Mouse (Mus musculus) left cerebral cortex, adult 9 months (tissue): ENCODE data around the gene Tsc22d1.
A peak's percentile ranks its signal among the peaks of the same experiment; 100 is the strongest.

Experiments
- DNase-seq, 2 experiments: peaks; one replicate each; pipeline ENCODE4 v3.0.0; 2022; ENCODE audit warnings: low spot score in 2 of 2

The Tsc22d1 gene

GRCm38 (mm10) chr14:76442160-76442559, 27.4 kb downstream of the Tsc22d1 start:
- no peak for DNase-seq

- DNase-seq = no peak
These were observed 34.2 kb downstream of the Tsc22d1 start for GRCm38 (mm10) chr14:76448987-76449386.

- peak in 1 of 2 experiments; percentile 30 for DNase-seq
These were observed 36.2 kb downstream of the Tsc22d1 start for GRCm38 (mm10) chr14:76451011-76451410.

- no peak for DNase-seq
These were observed 38.1 kb downstream of the Tsc22d1 start for GRCm38 (mm10) chr14:76452751-76453360.

GRCm38 (mm10) chr14:76454673-76455072, 39.9 kb downstream of the Tsc22d1 start:
- no peak for DNase-seq

- no peak for DNase-seq
These were observed 40.4 kb downstream of the Tsc22d1 start for GRCm38 (mm10) chr14:76455159-76455558.

- DNase-seq = no peak
These were observed 42.9 kb downstream of the Tsc22d1 start for GRCm38 (mm10) chr14:76457696-76458095.

- no peak for DNase-seq
These were observed 45.4 kb downstream of the Tsc22d1 start for GRCm38 (mm10) chr14:76460181-76460580.

- DNase-seq = no peak
These were observed 46.5 kb downstream of the Tsc22d1 start for GRCm38 (mm10) chr14:76461182-76461775.

GRCm38 (mm10) chr14:76463414-76464098, 48.8 kb downstream of the Tsc22d1 start:
- no peak for DNase-seq

GRCm38 (mm10) chr14:76464967-76465366, 50.2 kb downstream of the Tsc22d1 start:
- DNase-seq = no peak

- DNase-seq = peak in 1 of 2 experiments; percentile 64
These were observed 52.0 kb downstream of the Tsc22d1 start for GRCm38 (mm10) chr14:76466641-76467323.

GRCm38 (mm10) chr14:76467932-76468331, 53.2 kb downstream of the Tsc22d1 start:
- DNase-seq = no peak

- no peak for DNase-seq
These were observed 56.5 kb downstream of the Tsc22d1 start for GRCm38 (mm10) chr14:76471301-76471700.

- no peak for DNase-seq
These were observed 57.7 kb downstream of the Tsc22d1 start for GRCm38 (mm10) chr14:76472487-76472886.

GRCm38 (mm10) chr14:76473404-76473803, 58.6 kb downstream of the Tsc22d1 start:
- DNase-seq = peak in 1 of 2 experiments; percentile 64

GRCm38 (mm10) chr14:76474165-76474564, 59.4 kb downstream of the Tsc22d1 start:
- DNase-seq = no peak

- DNase-seq = no peak
These were observed 62.0 kb downstream of the Tsc22d1 start for GRCm38 (mm10) chr14:76476770-76477169.

- no peak for DNase-seq
These were observed 63.3 kb downstream of the Tsc22d1 start for GRCm38 (mm10) chr14:76478076-76478475.

GRCm38 (mm10) chr14:76478616-76479015, 63.9 kb downstream of the Tsc22d1 start:
- no peak for DNase-seq

- DNase-seq = peak in 1 of 2 experiments; percentile 33
These were observed 65.1 kb downstream of the Tsc22d1 start for GRCm38 (mm10) chr14:76479867-76480266.

GRCm38 (mm10) chr14:76480507-76480906, 65.7 kb downstream of the Tsc22d1 start:
- DNase-seq = no peak
